Mouse (Mus musculus) ES-E14 (cell line): ENCODE data around the gene Calml3.
"Not testable (repeated sequence)": the region's sequence is repeated elsewhere in the genome, so short reads cannot be mapped to it uniquely, and the experiment has no call there.

ENCODE experiments used
- CHD2 ChIP-seq: IDR thresholded peaks from 2 replicates; pipeline ENCODE4 v1.6.1; 2014; ENCODE audit warnings: mild to moderate bottlenecking, low read depth, low read length, inconsistent platforms
- HCFC1 ChIP-seq: IDR thresholded peaks from 2 replicates; pipeline ENCODE4 v1.6.1; 2012; ENCODE audit warnings: low read length, inconsistent platforms, borderline replicate concordance; ENCODE audit not compliant: insufficient read depth
- MAFK ChIP-seq: IDR thresholded peaks from 2 replicates; pipeline ENCODE4 v1.6.1; 2014; ENCODE audit warnings: mild to moderate bottlenecking, low read depth, low read length, inconsistent platforms; ENCODE audit not compliant: insufficient read depth

DNA sequence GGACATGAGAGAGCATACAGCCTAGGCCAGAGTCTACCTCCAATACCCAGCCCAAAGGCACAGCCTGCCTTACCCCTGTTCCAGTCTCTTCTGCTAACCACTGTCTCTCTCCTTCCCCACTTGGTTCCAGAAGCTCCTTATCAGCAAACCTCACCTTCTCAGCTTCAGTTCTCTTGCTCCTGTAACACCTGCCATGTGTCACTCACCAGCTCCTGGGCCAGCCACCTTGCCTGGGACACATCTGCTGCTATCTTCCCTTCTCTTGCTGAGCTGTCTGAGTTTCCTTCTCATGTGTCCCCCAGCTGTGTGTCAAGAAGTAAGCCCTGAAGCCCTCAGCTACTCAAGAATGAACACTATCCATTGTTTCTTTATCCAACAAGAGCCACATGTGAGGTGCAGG is 36.5 kb upstream of the Calml3 start:
- TF ChIP-seq MAFK, HCFC1, CHD2: not testable (repeated sequence)
